Mouse (Mus musculus) macrophage (primary cell): ENCODE data around the gene Il2rb. TPM values are rescaled to one million over a fixed set of nuclear protein-coding genes. Genes with fewer than 3 reads are reported as not detected.

Experiments
- H3K27ac ChIP-seq: fragments of 350-480 bp; formaldehyde crosslinking; 2 replicates; pipeline ENCODE4 v1.9.0; 2021
- H3K36me3 ChIP-seq: fragments of 350-480 bp; formaldehyde crosslinking; 2 replicates; pipeline ENCODE4 v1.9.0; 2021; ENCODE audit errors: inconsistent target
- H3K4me3 ChIP-seq: fragments of 350-480 bp; formaldehyde crosslinking; 2 replicates; pipeline ENCODE4 v1.9.0; 2021; ENCODE audit errors: inconsistent target
- H3K79me2 ChIP-seq: fragments of 350-480 bp; formaldehyde crosslinking; 2 replicates; pipeline ENCODE4 v1.9.0; 2021; ENCODE audit errors: inconsistent target
- WGBS: methylation state at CpG from one replicate; pipeline ENCODE4 v1.1.7; 2026; ENCODE audit warnings: inconsistent platforms; ENCODE audit not compliant: missing documents; 5-methylcytosine and 5-hydroxymethylcytosine counted together
- polyA plus RNA-seq: library from polyadenylated mRNA; stranded (reverse); fragments of 250-400 nt; gene quantifications from 3 replicates; pipeline ENCODE4 v1.2.4, GENCODE M21; 2018; ENCODE audit warnings: inconsistent platforms

Gene Il2rb
- polyA plus RNA-seq, 1 experiment from 2014 or later: 0.16 TPM

DNA sequence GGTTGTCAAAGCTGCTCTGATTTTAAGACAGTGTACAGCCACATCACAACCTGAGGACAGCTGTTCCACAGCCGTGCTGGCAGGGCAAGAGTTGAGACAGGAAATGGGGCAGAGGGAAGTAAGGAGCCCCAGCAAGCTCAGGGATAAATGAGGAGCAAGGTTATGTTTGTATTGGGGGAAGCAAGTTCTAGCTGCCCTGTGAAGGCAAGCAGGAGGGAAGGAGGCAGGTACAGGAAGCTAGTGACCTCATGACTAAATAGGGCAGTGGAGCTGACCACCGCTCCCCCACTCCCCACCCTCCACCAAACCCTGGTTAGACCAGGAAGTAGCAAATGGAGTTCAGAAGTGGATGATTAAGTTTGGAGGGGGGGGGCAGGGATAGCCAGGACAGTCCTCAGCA lies 14.1 kb downstream of the Il2rb start:
- Histone ChIP-seq H3K79me2 (no peaks in the 10 kb centered on the region), H3K4me3 (no peak overlapping the region), H3K36me3 (no peaks in the 10 kb centered on the region), H3K27ac (no peak overlapping the region)
- WGBS: 11% methylated on average over 2 of the region's 2 CpGs

DNA sequence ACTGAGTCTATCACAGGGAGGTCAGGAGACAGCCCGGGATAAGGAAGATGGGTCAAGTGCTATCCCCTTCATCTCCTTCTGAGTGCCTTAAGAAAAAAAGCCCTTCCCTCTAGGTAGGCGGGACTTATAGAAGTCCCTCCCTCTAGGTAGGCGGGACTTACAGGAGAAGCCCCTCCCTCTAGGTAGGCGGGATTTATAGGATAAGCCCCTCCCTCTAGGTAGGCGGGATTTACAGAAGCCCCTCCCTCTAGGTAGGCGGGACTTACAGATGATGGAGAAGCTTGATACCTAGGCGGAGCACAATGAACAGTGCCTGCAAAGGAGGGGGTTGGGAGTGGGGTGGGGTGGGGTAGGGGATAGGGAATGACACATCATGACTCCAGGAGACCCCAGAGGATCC lies 15.0 kb downstream of the Il2rb start:
- WGBS: 82% methylated on average over 7 of the region's 7 CpGs
- no peak overlapping the region for H3K27ac ChIP-seq
- no peaks in the 10 kb centered on the region for H3K36me3 ChIP-seq
- H3K4me3 ChIP-seq: no peak overlapping the region
- no peaks in the 10 kb centered on the region for H3K79me2 ChIP-seq

DNA sequence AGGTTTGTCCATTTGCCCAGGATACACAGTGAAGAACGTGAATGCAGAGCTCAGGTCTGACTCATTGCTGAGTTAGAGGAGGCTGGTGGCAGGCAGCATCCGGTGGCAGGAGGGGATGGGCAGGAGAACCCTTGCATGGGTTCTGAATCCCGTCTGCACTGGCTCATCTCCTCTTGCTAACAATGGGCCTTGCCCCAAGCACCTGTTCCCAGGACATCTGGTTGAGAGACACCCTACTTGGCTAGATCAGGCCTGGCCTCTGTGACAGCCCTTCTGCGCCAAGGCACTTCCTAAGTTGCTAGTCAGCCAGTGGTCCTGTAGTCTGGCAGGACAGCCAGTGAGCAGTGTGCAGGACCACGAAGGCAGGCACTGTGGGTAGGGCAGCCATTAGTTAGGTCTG lies 15.6 kb downstream of the Il2rb start:
- Histone ChIP-seq H3K27ac (no peak overlapping the region), H3K79me2 (no peaks in the 10 kb centered on the region), H3K4me3 (no peak overlapping the region), H3K36me3 (no peaks in the 10 kb centered on the region)
- 94% methylated on average over 5 of the region's 5 CpGs for WGBS

DNA sequence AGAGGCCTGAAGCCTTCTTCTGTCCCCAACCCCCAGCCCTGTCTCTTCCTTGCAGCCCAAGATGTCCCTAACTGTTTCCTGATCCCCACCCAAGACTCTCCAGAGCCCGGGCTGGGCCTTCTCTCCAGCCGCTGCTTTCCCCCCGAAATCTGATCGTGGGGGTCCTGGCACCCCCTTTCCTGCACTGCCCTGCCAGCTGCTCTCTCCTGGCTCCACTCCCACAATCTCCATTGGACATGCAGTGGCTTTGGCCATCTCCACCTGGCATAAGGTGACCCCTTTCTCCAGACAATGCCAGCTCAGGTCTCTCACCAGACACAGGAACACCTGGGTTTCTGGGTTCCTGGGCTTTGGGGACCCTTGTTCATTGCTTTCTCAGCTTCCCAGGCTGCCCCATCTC lies 17.0 kb downstream of the Il2rb start:
- H3K4me3 ChIP-seq: no peak overlapping the region
- H3K79me2 ChIP-seq: no peaks in the 10 kb centered on the region
- no peaks in the 10 kb centered on the region for H3K36me3 ChIP-seq
- WGBS: 89% methylated on average over 4 of the region's 4 CpGs
- no peak overlapping the region for H3K27ac ChIP-seq

DNA sequence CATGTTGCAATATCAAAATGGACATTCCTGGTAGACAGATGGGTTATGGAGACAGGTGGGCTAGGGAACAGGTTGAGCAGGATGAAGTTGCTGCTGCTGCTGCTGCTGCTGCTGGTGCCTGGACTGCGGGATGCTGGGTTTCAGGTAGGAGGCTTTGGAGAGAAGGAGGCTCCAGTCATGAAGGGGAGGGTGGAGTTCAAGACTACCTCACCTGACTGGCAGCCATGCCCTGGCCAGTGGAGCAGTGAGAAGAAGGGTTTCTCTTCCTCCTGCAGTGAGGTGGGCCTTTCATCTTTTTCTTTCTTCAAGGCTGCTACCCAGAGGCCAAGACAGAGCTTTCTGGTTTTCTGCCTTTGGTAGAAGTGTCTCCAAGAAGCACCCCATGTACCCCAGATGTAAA lies 18.2 kb downstream of the Il2rb start:
- H3K4me3 ChIP-seq: no peak overlapping the region
- H3K79me2 ChIP-seq: no peaks in the 10 kb centered on the region
- H3K27ac ChIP-seq: no peak overlapping the region
- no peaks in the 10 kb centered on the region for H3K36me3 ChIP-seq
- WGBS: 100% methylated on average over 1 of the region's 1 CpGs

DNA sequence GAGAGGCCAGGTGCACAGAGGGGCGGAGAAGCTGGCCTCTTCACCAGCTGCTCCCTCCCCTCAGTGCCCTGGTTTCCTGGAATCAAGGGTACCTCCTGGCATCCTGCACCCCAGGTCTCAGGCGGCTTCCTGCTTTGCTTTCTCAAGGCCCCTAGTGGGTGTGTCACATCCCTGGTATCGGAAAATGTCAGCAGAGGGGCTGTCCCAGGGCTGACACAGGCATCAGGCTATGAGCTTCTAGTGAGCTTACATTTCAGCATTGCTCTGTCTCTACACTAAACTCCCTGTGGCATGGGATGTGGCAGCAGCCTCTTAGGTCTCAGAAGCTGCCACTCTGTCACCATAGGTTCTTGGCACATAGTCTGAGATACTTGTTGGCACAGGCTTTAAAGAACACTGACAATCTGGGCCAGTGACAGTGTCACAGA lies 19.5 kb downstream of the Il2rb start:
- H3K79me2 ChIP-seq: no peaks in the 10 kb centered on the region
- no peak overlapping the region for H3K27ac ChIP-seq
- H3K36me3 ChIP-seq: no peaks in the 10 kb centered on the region
- H3K4me3 ChIP-seq: no peak overlapping the region
- 29% methylated on average over 3 of the region's 3 CpGs for WGBS

DNA sequence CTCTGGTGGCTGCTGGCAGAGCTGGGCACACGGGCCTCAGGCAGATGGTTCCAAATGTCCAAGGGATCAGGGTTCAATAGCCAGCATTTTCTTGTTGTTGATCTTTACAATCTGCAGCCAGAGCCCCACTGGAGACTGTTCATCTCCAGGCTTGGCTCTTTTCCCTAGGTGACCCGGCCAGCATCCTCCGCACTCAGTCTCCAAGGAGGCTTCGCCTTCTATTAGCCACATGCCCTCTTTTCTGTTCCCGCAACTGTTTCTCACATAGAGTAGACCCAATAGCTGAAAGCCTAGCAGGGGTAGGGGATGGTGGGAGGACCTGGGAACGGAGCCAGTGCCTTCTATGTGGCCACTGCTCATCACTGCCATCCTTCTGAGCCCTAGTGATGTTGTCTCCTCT lies 21.6 kb downstream of the Il2rb start:
- no peak overlapping the region for H3K27ac ChIP-seq
- no peak overlapping the region for H3K4me3 ChIP-seq
- no peaks in the 10 kb centered on the region for H3K36me3 ChIP-seq
- H3K79me2 ChIP-seq: no peaks in the 10 kb centered on the region
- WGBS: 91% methylated on average over 6 of the region's 6 CpGs

DNA sequence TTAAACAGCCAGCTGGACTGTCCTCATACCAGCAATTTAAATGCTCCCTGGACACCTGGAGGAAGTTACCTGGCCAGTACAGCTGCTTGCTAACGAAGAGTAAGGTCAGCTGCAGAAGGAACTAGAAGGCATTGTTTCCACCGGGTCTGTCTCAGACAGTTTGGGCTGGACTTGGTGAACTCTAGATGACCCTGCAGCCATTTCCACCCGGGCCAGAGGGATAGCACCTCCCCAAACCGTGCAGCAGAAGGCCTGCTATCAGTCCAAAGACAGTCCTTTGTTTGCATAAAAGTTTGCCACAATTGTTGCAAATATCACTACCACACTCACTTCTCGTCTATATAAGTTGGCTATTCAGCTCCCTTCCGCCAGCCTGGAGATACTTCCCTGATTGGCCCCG lies 23.2 kb downstream of the Il2rb start:
- no peak overlapping the region for H3K4me3 ChIP-seq
- H3K27ac ChIP-seq: no peak overlapping the region
- no peaks in the 10 kb centered on the region for H3K79me2 ChIP-seq
- no peaks in the 10 kb centered on the region for H3K36me3 ChIP-seq
- 46% methylated on average over 7 of the region's 7 CpGs for WGBS

DNA sequence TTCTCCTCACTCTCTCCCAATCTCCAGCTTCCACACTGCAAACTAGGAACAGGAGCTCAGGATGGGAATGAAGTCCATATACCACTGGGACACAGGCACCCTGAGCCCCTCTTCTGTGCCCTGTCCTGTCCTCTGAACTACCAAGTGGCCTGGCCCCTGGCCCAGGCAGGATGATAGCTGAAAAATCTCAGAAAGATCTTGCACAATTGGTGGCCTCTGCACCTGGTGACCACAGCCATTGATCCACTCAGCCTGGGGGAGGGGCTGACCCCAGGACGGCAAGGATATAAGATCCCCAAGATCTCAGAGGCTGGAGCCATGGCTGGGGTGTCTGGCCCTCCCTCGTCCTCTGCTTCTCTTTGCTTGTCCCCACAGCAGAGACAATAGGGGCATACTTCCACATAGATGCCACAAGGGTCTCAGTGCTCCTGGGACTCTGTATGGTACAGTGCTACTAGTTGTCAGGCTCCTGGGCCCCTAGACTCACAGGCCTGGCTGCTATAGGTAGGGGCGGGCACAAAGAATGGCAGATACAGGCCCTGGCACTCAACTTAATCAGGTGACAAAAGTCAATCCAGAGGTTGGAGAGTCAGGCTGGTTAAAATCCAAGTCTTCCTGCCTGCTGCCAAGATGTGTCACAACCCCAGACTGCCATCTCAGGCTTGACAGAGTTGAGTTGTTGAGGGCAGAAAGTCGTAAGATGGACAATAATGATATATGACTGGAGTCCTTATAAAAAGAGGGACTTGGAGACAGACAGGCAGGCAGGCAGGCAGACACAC lies 24.4 kb downstream of the Il2rb start:
- Histone ChIP-seq H3K4me3 (no peak overlapping the region), H3K36me3 (no peaks in the 10 kb centered on the region), H3K79me2 (no peaks in the 10 kb centered on the region), H3K27ac (no peak overlapping the region)
- 90% methylated on average over 3 of the region's 4 CpGs for WGBS

DNA sequence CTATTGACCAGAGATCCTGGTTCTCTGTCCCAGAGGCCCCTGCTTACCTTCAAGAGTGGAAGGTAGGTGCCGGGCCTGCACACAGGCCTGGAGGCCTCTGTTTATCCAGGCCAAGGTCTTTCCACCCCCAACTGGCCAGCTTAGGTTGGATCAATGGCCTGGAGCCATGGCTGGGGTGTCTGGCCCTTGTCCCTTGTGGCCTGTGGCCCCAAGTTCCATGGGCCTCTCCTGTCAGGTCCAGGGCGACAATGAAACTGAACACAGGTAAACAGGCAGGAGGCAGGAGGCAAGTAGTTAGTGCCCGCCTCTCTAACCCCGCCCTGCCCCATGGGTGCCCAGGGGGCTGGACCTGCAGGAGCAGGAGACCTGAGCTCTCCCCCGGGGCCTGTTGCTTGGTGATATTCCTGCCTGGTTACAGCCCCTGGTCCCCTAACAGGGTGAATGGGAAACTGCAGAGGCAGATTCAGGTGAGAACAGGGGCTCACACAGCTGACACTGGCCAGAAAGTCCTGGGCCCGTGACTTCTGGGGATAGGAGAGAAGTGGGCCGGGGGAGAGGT lies 26.6 kb downstream of the Il2rb start, which contains the start of gene Tmprss6:
Tmprss6 (minus strand) TSS at position 256 of the 559 bp plus-strand sequence.
- Histone ChIP-seq H3K36me3 (no peaks in the 10 kb centered on the region), H3K79me2 (no peaks in the 10 kb centered on the region), H3K27ac (no peak within 1 kb of the TSS), H3K4me3 (no peak within 1 kb of the TSS)
- whole genome bisulfite sequencing: 86% methylated on average over 7 of the region's 7 CpGs

DNA sequence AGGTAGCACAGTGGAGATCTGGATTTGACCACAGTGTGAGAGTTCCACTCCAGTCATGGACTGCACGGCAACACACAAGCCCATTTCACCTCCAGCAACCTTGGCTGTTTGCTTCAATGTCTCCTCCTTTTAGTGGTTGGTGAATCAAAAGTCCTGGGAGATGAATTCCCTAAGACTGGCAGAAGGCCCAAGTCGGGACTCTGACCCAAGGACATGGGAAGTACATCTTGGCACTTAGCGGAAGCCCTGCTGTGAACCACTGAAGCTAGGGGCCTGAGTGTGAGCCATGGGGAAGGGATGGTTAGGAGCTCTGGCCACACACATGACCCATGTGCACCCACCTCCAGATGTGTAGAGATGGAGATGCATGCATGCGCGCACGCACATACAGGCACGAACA lies 27.5 kb downstream of the Il2rb start:
- no peak overlapping the region for H3K27ac ChIP-seq
- H3K36me3 ChIP-seq: no peaks in the 10 kb centered on the region
- H3K4me3 ChIP-seq: no peak overlapping the region
- H3K79me2 ChIP-seq: no peaks in the 10 kb centered on the region
- WGBS: 94% methylated on average over 6 of the region's 7 CpGs

DNA sequence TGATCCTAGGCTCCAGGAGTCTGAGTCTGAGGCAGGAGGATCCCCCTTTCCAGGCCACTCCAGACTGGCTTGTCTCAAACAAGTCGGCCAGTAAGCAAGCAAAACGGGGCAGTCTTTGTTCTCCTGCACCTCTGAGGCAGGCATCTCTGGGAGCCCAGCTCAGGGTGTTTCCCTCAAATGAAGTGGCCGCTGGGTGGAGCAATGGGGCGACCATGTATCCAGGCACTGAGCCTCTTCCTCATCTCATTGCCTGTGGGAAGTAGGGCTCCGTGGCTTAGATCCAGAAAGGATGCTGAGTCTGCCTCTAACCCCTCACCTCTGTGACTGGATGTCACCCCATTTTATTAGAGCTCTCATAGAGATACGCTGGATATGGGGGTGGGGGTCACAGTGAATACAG lies 28.3 kb downstream of the Il2rb start:
- no peak overlapping the region for H3K4me3 ChIP-seq
- no peaks in the 10 kb centered on the region for H3K36me3 ChIP-seq
- WGBS: 46% methylated on average over 6 of the region's 6 CpGs

DNA sequence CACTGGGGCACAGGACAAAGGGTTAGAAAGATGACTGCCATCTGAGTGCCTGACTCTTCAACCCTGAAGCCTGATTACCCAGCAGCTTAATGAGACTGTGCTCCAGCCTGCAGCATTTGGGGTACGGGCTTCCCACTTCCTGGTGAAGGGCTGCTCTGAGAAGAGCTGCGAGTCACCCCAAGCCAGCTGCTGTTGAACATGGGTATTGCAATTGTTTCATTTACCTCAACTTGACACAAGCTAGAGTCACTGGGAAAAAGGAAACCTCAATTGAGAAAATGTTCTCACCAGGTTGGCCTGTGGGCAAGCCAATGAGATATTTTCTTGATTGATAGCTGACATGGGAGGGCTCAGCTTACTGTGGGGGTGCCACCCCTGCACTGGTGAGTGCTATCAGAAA lies 32.1 kb downstream of the Il2rb start:
- Histone ChIP-seq H3K27ac (no peak overlapping the region), H3K79me2 (no peaks in the 10 kb centered on the region), H3K4me3 (no peak overlapping the region), H3K36me3 (no peaks in the 10 kb centered on the region)
- 5% methylated on average over 2 of the region's 2 CpGs for WGBS

More for the DNA sequence above, 28.3 kb downstream of the Il2rb start:
- Histone ChIP-seq H3K79me2 (no peaks in the 10 kb centered on the region), H3K27ac (no peak overlapping the region)

DNA sequence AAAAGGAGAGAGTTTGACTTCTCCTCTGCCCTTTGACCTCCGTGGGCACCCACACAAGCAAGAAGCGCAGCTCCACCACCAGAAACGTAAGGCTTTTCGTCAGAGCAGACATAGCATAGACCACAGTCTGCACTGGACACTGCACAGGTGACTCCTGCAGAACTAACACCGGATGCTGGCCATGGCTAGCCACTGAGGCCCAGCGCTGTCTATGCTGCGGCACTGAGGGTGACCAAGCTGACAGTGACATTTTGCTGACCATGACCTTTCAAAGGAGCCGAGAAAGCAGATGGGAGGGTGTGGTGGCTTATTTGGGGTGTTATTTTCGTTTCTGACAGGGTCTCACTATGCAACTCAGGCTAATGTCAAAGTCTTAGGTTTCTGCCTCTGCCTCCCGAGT lies 37.9 kb downstream of the Il2rb start:
- H3K79me2 ChIP-seq: no peaks in the 10 kb centered on the region
- WGBS: 82% methylated on average over 10 of the region's 10 CpGs

DNA sequence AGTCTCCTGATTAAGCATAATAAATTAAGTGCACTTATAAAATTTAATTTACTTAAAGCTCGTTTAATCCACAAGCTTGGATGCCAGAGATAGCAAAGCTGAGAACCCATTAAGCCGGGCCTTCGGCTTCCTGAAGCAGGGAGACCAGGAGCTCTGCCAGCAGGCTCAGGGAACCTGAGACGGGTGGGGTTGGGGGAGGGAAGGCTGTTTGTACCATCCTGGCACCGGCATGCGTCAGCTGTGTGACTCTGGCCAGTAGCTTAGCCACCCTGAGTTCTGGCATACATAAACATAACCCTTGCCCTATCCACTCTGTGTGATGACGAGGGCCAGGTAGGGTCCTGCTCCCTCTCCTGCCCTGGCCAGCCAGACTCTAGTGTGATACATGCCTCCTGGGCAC lies 39.0 kb downstream of the Il2rb start:
- Histone ChIP-seq H3K4me3 (no peak overlapping the region), H3K27ac (no peak overlapping the region), H3K79me2 (no peaks in the 10 kb centered on the region), H3K36me3 (no peaks in the 10 kb centered on the region)
- WGBS: 88% methylated on average over 6 of the region's 7 CpGs

More for the DNA sequence above, 37.9 kb downstream of the Il2rb start:
- H3K4me3 ChIP-seq: no peak overlapping the region
- no peak overlapping the region for H3K27ac ChIP-seq
- no peaks in the 10 kb centered on the region for H3K36me3 ChIP-seq
